Mouse (Mus musculus) midbrain, embryonic 10.5 days (tissue): ENCODE results near the gene Ctxn2. TPM values are rescaled to one million over a fixed set of nuclear protein-coding genes. Genes with fewer than 3 reads are reported as not detected.
A peak's percentile ranks its signal among the peaks of the same experiment; 100 is the strongest.

Experiments
- DNase-seq: peaks from one replicate; pipeline ENCODE4 v3.0.0-alpha.2; 2017; ENCODE audit warnings: low spot score
- H3K27ac ChIP-seq: fragments of 300-500 bp; sonication (generic); replicated peaks from 2 replicates; pipeline ENCODE4 v1.5.1; 2016; ENCODE audit warnings: mild to moderate bottlenecking
- H3K27me3 ChIP-seq: fragments of 300-500 bp; sonication (generic); 2 replicates; pipeline ENCODE4 v1.6.1; 2016; ENCODE audit warnings: low read depth, mild to moderate bottlenecking; ENCODE audit not compliant: poor library complexity, severe bottlenecking
- H3K36me3 ChIP-seq: fragments of 300-500 bp; sonication (generic); 2 replicates; pipeline ENCODE4 v1.6.1; 2016; ENCODE audit warnings: mild to moderate bottlenecking, moderate library complexity
- H3K4me1 ChIP-seq: fragments of 300-500 bp; sonication (generic); 2 replicates; pipeline ENCODE4 v1.6.1; 2016
- H3K4me3 ChIP-seq: fragments of 300-500 bp; sonication (generic); 2 replicates; pipeline ENCODE4 v1.5.1; 2016; ENCODE audit warnings: mild to moderate bottlenecking, moderate library complexity
- H3K9me3 ChIP-seq: fragments of 300-500 bp; sonication (generic); replicated peaks from 2 replicates; pipeline ENCODE4 v1.6.1; 2016; ENCODE audit warnings: mild to moderate bottlenecking
- WGBS: fragments of 180-500 bp; shearing (Covaris S2); methylation state at CpG from one replicate; pipeline ENCODE4 v1.1.7; 2016; 5-methylcytosine and 5-hydroxymethylcytosine counted together
- polyA plus RNA-seq: library from polyadenylated mRNA; unstranded; fragments of >200 nt; fragmentation: Nextera tagmentation; extraction: Ambion mirVana; gene quantifications from 2 replicates; pipeline ENCODE4 v1.2.1, GENCODE M21; 2016

Gene Ctxn2
- polyA plus RNA-seq, 1 experiment from 2014 or later: not detected

- DNase-seq: no peak
- peaks cover 10% of the 10 kb centered on the region for H3K27me3 ChIP-seq
- peak overlapping the region; percentile 53 for H3K4me3 ChIP-seq
- no peaks in the 10 kb centered on the region for H3K9me3 ChIP-seq
- H3K27ac ChIP-seq: no peak overlapping the region
- peaks cover 10% of the 10 kb centered on the region for H3K4me1 ChIP-seq
- WGBS: 29% methylated on average over 7 of the region's 7 CpGs
- no peaks in the 10 kb centered on the region for H3K36me3 ChIP-seq
These were observed 354 bp downstream of the Ctxn2 start for GRCm38 (mm10) chr2:125136846-125137245.

GRCm38 (mm10) chr2:125142336-125142735 lies 5.8 kb downstream of the Ctxn2 start:
- Histone ChIP-seq H3K36me3 (no peaks in the 10 kb centered on the region), H3K4me1 (no peaks in the 10 kb centered on the region), H3K27ac (no peak overlapping the region), H3K27me3 (no peaks in the 10 kb centered on the region), H3K9me3 (no peaks in the 10 kb centered on the region), H3K4me3 (no peak overlapping the region)
- no peak for DNase-seq

GRCm38 (mm10) chr2:125152388-125152787 lies 15.9 kb downstream of the Ctxn2 start, which contains the start of gene Slc12a1:
TSS of gene Slc12a1 (plus strand) at chr2:125152505.
- no peaks in the 10 kb centered on the region for H3K9me3 ChIP-seq
- 92% methylated on average over 6 of the region's 6 CpGs for WGBS
- no peaks in the 10 kb centered on the region for H3K36me3 ChIP-seq
- H3K27ac ChIP-seq: no peak within 1 kb of the TSS
- DNase-seq: no peak
- no peaks in the 10 kb centered on the region for H3K27me3 ChIP-seq
- H3K4me3 ChIP-seq: no peak within 1 kb of the TSS
- H3K4me1 ChIP-seq: no peaks in the 10 kb centered on the region

- no peak for DNase-seq
- Histone ChIP-seq H3K27me3 (no peaks in the 10 kb centered on the region), H3K4me1 (no peaks in the 10 kb centered on the region), H3K36me3 (no peaks in the 10 kb centered on the region), H3K27ac (no peak overlapping the region), H3K9me3 (no peaks in the 10 kb centered on the region), H3K4me3 (no peak overlapping the region)
- 88% methylated on average over 9 of the region's 9 CpGs for WGBS
These were observed 17.8 kb downstream of the Ctxn2 start for GRCm38 (mm10) chr2:125154294-125154693.

GRCm38 (mm10) chr2:125155504-125155903 lies 19.0 kb downstream of the Ctxn2 start:
- Histone ChIP-seq H3K27ac (no peak overlapping the region), H3K4me3 (no peak overlapping the region), H3K9me3 (no peaks in the 10 kb centered on the region), H3K27me3 (no peaks in the 10 kb centered on the region), H3K4me1 (no peaks in the 10 kb centered on the region), H3K36me3 (no peaks in the 10 kb centered on the region)
- no peak for DNase-seq
- 17% methylated on average over 2 of the region's 2 CpGs for WGBS

GRCm38 (mm10) chr2:125162012-125162470 lies 25.5 kb downstream of the Ctxn2 start:
- H3K27me3 ChIP-seq: no peaks in the 10 kb centered on the region
- WGBS: 83% methylated on average over 4 of the region's 4 CpGs
- no peaks in the 10 kb centered on the region for H3K36me3 ChIP-seq
- no peaks in the 10 kb centered on the region for H3K4me1 ChIP-seq
- no peak overlapping the region for H3K4me3 ChIP-seq
- no peak overlapping the region for H3K27ac ChIP-seq
- no peak for DNase-seq
- no peaks in the 10 kb centered on the region for H3K9me3 ChIP-seq

- Histone ChIP-seq H3K27ac (no peak overlapping the region), H3K9me3 (no peaks in the 10 kb centered on the region), H3K27me3 (no peaks in the 10 kb centered on the region), H3K4me3 (no peak overlapping the region), H3K4me1 (no peaks in the 10 kb centered on the region), H3K36me3 (no peaks in the 10 kb centered on the region)
- DNase-seq: no peak
- WGBS: 80% methylated on average over 7 of the region's 7 CpGs
These were observed 41.8 kb downstream of the Ctxn2 start for GRCm38 (mm10) chr2:125178225-125178798.

GRCm38 (mm10) chr2:125187904-125188303 lies 51.4 kb downstream of the Ctxn2 start:
- H3K4me1 ChIP-seq: no peaks in the 10 kb centered on the region

GRCm38 (mm10) chr2:125189197-125189596 lies 52.7 kb downstream of the Ctxn2 start:
- Histone ChIP-seq H3K27me3 (no peaks in the 10 kb centered on the region), H3K27ac (no peak overlapping the region), H3K36me3 (no peaks in the 10 kb centered on the region), H3K9me3 (no peaks in the 10 kb centered on the region), H3K4me3 (no peak overlapping the region), H3K4me1 (no peaks in the 10 kb centered on the region)
- peak; percentile 49 for DNase-seq
- WGBS: 0% methylated on average over 2 of the region's 2 CpGs

More at GRCm38 (mm10) chr2:125187904-125188303, 51.4 kb downstream of the Ctxn2 start:
- Histone ChIP-seq H3K9me3 (no peaks in the 10 kb centered on the region), H3K36me3 (no peaks in the 10 kb centered on the region), H3K27me3 (no peaks in the 10 kb centered on the region), H3K27ac (no peak overlapping the region), H3K4me3 (no peak overlapping the region)
- WGBS: 81% methylated on average over 11 of the region's 11 CpGs
- no peak for DNase-seq

- Histone ChIP-seq H3K27ac (no peak overlapping the region), H3K27me3 (no peaks in the 10 kb centered on the region), H3K9me3 (no peaks in the 10 kb centered on the region), H3K4me1 (no peaks in the 10 kb centered on the region), H3K36me3 (no peaks in the 10 kb centered on the region), H3K4me3 (no peak overlapping the region)
- no peak for DNase-seq
These were observed 56.4 kb downstream of the Ctxn2 start for GRCm38 (mm10) chr2:125192905-125193304.

- no peaks in the 10 kb centered on the region for H3K9me3 ChIP-seq
- no peaks in the 10 kb centered on the region for H3K27me3 ChIP-seq
- H3K27ac ChIP-seq: no peak overlapping the region
- 85% methylated on average over 7 of the region's 7 CpGs for WGBS
- DNase-seq: no peak
- no peaks in the 10 kb centered on the region for H3K36me3 ChIP-seq
- H3K4me1 ChIP-seq: no peaks in the 10 kb centered on the region
- no peak overlapping the region for H3K4me3 ChIP-seq
These were observed 60.3 kb downstream of the Ctxn2 start for GRCm38 (mm10) chr2:125196771-125197170.
